Mouse (Mus musculus): ENCODE results near the gene 4930524B15Rik.

DNA sequence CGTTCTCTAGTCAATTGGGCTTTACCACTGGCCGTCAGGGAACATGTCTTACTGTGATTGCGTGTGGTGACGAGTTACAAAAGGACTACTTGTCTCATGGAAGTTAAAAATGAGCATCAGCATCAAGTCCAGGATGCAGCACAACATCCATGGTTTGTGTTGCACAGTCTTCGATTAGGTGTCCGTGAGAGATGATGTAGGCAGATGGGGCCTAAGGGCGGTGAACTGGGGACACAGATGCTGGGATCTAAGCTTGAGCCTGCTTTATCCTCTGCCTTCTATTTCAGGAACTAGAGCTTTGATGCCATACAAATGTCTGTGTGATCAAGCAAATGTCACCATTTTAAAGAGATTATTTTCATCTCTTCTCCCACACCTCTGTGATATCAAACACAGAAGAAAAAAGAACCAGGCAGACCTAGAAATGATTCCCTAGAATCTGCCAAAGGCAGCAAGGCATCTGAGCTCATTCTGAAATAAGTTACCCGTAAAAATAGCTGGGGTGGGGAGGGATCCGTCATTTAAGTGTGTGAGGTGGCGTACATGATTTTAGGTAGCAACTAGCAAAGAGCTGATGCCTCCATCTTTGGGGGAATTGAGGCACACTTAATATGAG is 28.4 kb upstream of the 4930524B15Rik start:
- TF ChIP-seq CTCF (IDR thresholded peaks at IDR 0.05; ENCODE audit: low read depth, low read length), result no peak
- TF ChIP-seq POLR2AphosphoS5 (IDR thresholded peaks at IDR 0.05; ENCODE audit: insufficient replicate concordance, low read depth, low read length), result no peak
- no peak for TF ChIP-seq GATA2 (IDR thresholded peaks at IDR 0.05; ENCODE audit: borderline replicate concordance, low read depth, low read length)
- no peak for TF ChIP-seq GATA1 (IDR thresholded peaks at IDR 0.05; ENCODE audit: borderline replicate concordance, low read length)
- no peak for TF ChIP-seq TAL1 (conservative IDR thresholded peaks at IDR 0.05; ENCODE audit: low read depth, low read length)

Data from G1E (cell line).